Mouse (Mus musculus) adrenal gland, postnatal 4 days (tissue): Measurements from ENCODE around the gene Zfp36l2. TPM values are rescaled to one million over a fixed set of nuclear protein-coding genes. Genes with fewer than 3 reads are reported as not detected.

Source experiments
- DNase-seq, 2 experiments: peaks; one replicate each; pipeline ENCODE4 v3.0.0; 2021 to 2022; ENCODE audit warnings: low spot score in 2 of 2, mixed read lengths in 2 of 2
- total RNA-seq, 2 experiments: library from RNA; stranded (reverse); gene quantifications; 2 replicates each; pipeline ENCODE4 v1.2.3; 2021

The Zfp36l2 gene
- total RNA-seq, 2 experiments from 2014 or later = 65.6 to 71.3 TPM

- DNase-seq = no peak
Measured at GRCm38 (mm10) chr17:84154302-84155028, 33.3 kb downstream of the Zfp36l2 start.

- no peak for DNase-seq
Measured at GRCm38 (mm10) chr17:84152976-84153786, 34.6 kb downstream of the Zfp36l2 start.

GRCm38 (mm10) chr17:84152206-84152975 is 35.4 kb downstream of the Zfp36l2 start:
- no peak for DNase-seq

- DNase-seq = no peak
Measured at GRCm38 (mm10) chr17:84151306-84151705, 36.4 kb downstream of the Zfp36l2 start.

GRCm38 (mm10) chr17:84150291-84150690 is 37.5 kb downstream of the Zfp36l2 start:
- DNase-seq = no peak

GRCm38 (mm10) chr17:84149566-84149965 is 38.2 kb downstream of the Zfp36l2 start:
- no peak for DNase-seq

- peak in 1 of 2 experiments; percentile 59 for DNase-seq
Measured at GRCm38 (mm10) chr17:84148499-84149484, 39.0 kb downstream of the Zfp36l2 start.

- DNase-seq = no peak
Measured at GRCm38 (mm10) chr17:84147183-84148108, 40.3 kb downstream of the Zfp36l2 start.

GRCm38 (mm10) chr17:84146458-84147182 is 41.1 kb downstream of the Zfp36l2 start:
- DNase-seq = no peak

- DNase-seq = no peak
Measured at GRCm38 (mm10) chr17:84145826-84146287, 41.9 kb downstream of the Zfp36l2 start.

- no peak for DNase-seq
Measured at GRCm38 (mm10) chr17:84144762-84145599, 42.8 kb downstream of the Zfp36l2 start.

- no peak for DNase-seq
Measured at GRCm38 (mm10) chr17:84144130-84144529, 43.6 kb downstream of the Zfp36l2 start.

- no peak for DNase-seq
Measured at GRCm38 (mm10) chr17:84143219-84143844, 44.4 kb downstream of the Zfp36l2 start.

- no peak for DNase-seq
Measured at GRCm38 (mm10) chr17:84141691-84142090, 46.1 kb downstream of the Zfp36l2 start.

- no peak for DNase-seq
Measured at GRCm38 (mm10) chr17:84140822-84141507, 46.8 kb downstream of the Zfp36l2 start.

- no peak for DNase-seq
Measured at GRCm38 (mm10) chr17:84137393-84138171, 50.2 kb downstream of the Zfp36l2 start.
